Mouse (Mus musculus): ENCODE results near the gene Stard13. TPM values are rescaled to one million over a fixed set of nuclear protein-coding genes. Genes with fewer than 3 reads are reported as not detected.

The Stard13 gene
- not detected in 2 replicates for total RNA-seq (2012; rRNA removed)
- not detected for polyA plus RNA-seq (2012; ENCODE audit: insufficient read depth in 1 of 2, insufficient read length in 2 of 2, low read depth in 1 of 2, low replicate concordance in 2 of 2, missing spikeins in 1 of 2)

- Histone ChIP-seq H3K27ac (ENCODE audit: control insufficient read depth, low read depth, low read length) (no peak within 1 kb of the TSS), H3K27me3 (ENCODE audit: control insufficient read depth in 1 of 2, insufficient read depth in 2 of 2, low read length in 2 of 2) (no peaks in the 10 kb centered on the region), H3K4me3 (ENCODE audit: control insufficient read depth in 1 of 2, insufficient read depth in 1 of 2, low read depth in 2 of 2, low read length in 2 of 2) (no peak within 1 kb of the TSS), H3K36me3 (ENCODE audit: control insufficient read depth in 1 of 2, insufficient read depth in 2 of 2, low read length in 2 of 2) (no peaks in the 10 kb centered on the region), H3K79me2 (ENCODE audit: control insufficient read depth, insufficient read depth, low read length, poor library complexity) (no peaks in the 10 kb centered on the region), H3K9me3 (replicated peaks; ENCODE audit: insufficient read depth, low read length) (no peaks in the 10 kb centered on the region), H3K4me1 (ENCODE audit: control insufficient read depth in 1 of 2, insufficient read depth in 2 of 2, low read length in 2 of 2) (no peaks in the 10 kb centered on the region), H3K9ac (ENCODE audit: control insufficient read depth, low read depth, low read length, poor library complexity, severe bottlenecking) (no peak within 1 kb of the TSS)
- no peak for TF ChIP-seq SMC3 (IDR thresholded peaks at IDR 0.05; ENCODE audit: low read depth, low read length)
- no peak for TF ChIP-seq HCFC1 (IDR thresholded peaks at IDR 0.05; ENCODE audit: low read depth, low read length)
- TF ChIP-seq POLR2A (IDR thresholded peaks at IDR 0.05; ENCODE audit: control insufficient read depth in 1 of 2, insufficient read depth in 1 of 2, low read depth in 1 of 2, low read length in 2 of 2, poor library complexity in 1 of 2), result no peak
- TF ChIP-seq USF2 (IDR thresholded peaks at IDR 0.05; ENCODE audit: borderline replicate concordance in 1 of 2, insufficient read depth in 1 of 2, low read depth in 1 of 2, low read length in 2 of 2), result no peak
- no peak for TF ChIP-seq ZNF384 (IDR thresholded peaks at IDR 0.05; ENCODE audit: low read depth, low read length)
- no peak for TF ChIP-seq TAL1 (IDR thresholded peaks at IDR 0.05; ENCODE audit: low read length)
- TF ChIP-seq UBTF (IDR thresholded peaks at IDR 0.05; ENCODE audit: borderline replicate concordance, insufficient read depth, low read depth, low read length), result no peak
- TF ChIP-seq USF1 (IDR thresholded peaks at IDR 0.05; ENCODE audit: low read depth, low read length), result no peak
- TF ChIP-seq JUND (IDR thresholded peaks at IDR 0.05; ENCODE audit: low read depth, low read length), result no peak
- TF ChIP-seq ETS1 (IDR thresholded peaks at IDR 0.05; ENCODE audit: low read depth, low read length), result no peak
- TF ChIP-seq MXI1 (IDR thresholded peaks at IDR 0.05; ENCODE audit: low read depth, low read length), result no peak
- no peak for TF ChIP-seq ELF1 (IDR thresholded peaks at IDR 0.05; ENCODE audit: low read depth, low read length)
- DNase-seq (ENCODE audit: low read depth, low spot score), result no peak
These were observed at the start of gene Stard13 for GRCm38 (mm10) chr5:151233400-151234031. Stard13 (minus strand) TSS chr5:151233836.

GRCm38 (mm10) chr5:151279531-151279930, 45.9 kb upstream of the Stard13 start:
- no peak for DNase-seq (ENCODE audit: low read depth, low spot score)
- H3K27me3 ChIP-seq (ENCODE audit: control insufficient read depth in 1 of 2, insufficient read depth in 2 of 2, low read length in 2 of 2), result no peaks in the 10 kb centered on the region
- no peaks in the 10 kb centered on the region for H3K79me2 ChIP-seq (ENCODE audit: control insufficient read depth, insufficient read depth, low read length, poor library complexity)
- H3K36me3 ChIP-seq (ENCODE audit: control insufficient read depth in 1 of 2, insufficient read depth in 2 of 2, low read length in 2 of 2), result no peaks in the 10 kb centered on the region
- no peaks in the 10 kb centered on the region for H3K9me3 ChIP-seq (replicated peaks; ENCODE audit: insufficient read depth, low read length)
- H3K4me3 ChIP-seq (ENCODE audit: control insufficient read depth in 1 of 2, insufficient read depth in 1 of 2, low read depth in 2 of 2, low read length in 2 of 2), result no peak overlapping the region
- H3K27ac ChIP-seq (ENCODE audit: control insufficient read depth, low read depth, low read length), result no peak overlapping the region
- TF ChIP-seq ETS1 (IDR thresholded peaks at IDR 0.05; ENCODE audit: low read depth, low read length), result no peak
- TF ChIP-seq CHD2 (IDR thresholded peaks at IDR 0.05; ENCODE audit: low read length), result no peak
- no peak overlapping the region for H3K9ac ChIP-seq (ENCODE audit: control insufficient read depth, low read depth, low read length, poor library complexity, severe bottlenecking)
- H3K4me1 ChIP-seq (ENCODE audit: control insufficient read depth in 1 of 2, insufficient read depth in 2 of 2, low read length in 2 of 2), result no peaks in the 10 kb centered on the region

- Histone ChIP-seq H3K4me3 (ENCODE audit: control insufficient read depth in 1 of 2, insufficient read depth in 1 of 2, low read depth in 2 of 2, low read length in 2 of 2) (no peak overlapping the region), H3K4me1 (ENCODE audit: control insufficient read depth in 1 of 2, insufficient read depth in 2 of 2, low read length in 2 of 2) (no peaks in the 10 kb centered on the region), H3K36me3 (ENCODE audit: control insufficient read depth in 1 of 2, insufficient read depth in 2 of 2, low read length in 2 of 2) (no peaks in the 10 kb centered on the region), H3K27ac (ENCODE audit: control insufficient read depth, low read depth, low read length) (no peak overlapping the region), H3K9ac (ENCODE audit: control insufficient read depth, low read depth, low read length, poor library complexity, severe bottlenecking) (no peak overlapping the region), H3K27me3 (ENCODE audit: control insufficient read depth in 1 of 2, insufficient read depth in 2 of 2, low read length in 2 of 2) (no peaks in the 10 kb centered on the region), H3K9me3 (replicated peaks; ENCODE audit: insufficient read depth, low read length) (no peaks in the 10 kb centered on the region), H3K79me2 (ENCODE audit: control insufficient read depth, insufficient read depth, low read length, poor library complexity) (no peaks in the 10 kb centered on the region)
- DNase-seq (ENCODE audit: low read depth, low spot score), result no peak
- no peak for TF ChIP-seq MXI1 (IDR thresholded peaks at IDR 0.05; ENCODE audit: low read depth, low read length)
- TF ChIP-seq USF2 (IDR thresholded peaks at IDR 0.05; ENCODE audit: borderline replicate concordance in 1 of 2, insufficient read depth in 1 of 2, low read depth in 1 of 2, low read length in 2 of 2), result no peak
- no peak for TF ChIP-seq TCF12 (IDR thresholded peaks at IDR 0.05; ENCODE audit: low read depth, low read length)
- TF ChIP-seq POLR2A (IDR thresholded peaks at IDR 0.05; ENCODE audit: control insufficient read depth in 1 of 2, insufficient read depth in 1 of 2, low read depth in 1 of 2, low read length in 2 of 2, poor library complexity in 1 of 2), result no peak
- no peak for TF ChIP-seq MYB (IDR thresholded peaks at IDR 0.05; ENCODE audit: low read depth, low read length)
- TF ChIP-seq SMC3 (IDR thresholded peaks at IDR 0.05; ENCODE audit: low read depth, low read length), result no peak
- no peak for TF ChIP-seq TBP (IDR thresholded peaks at IDR 0.05; ENCODE audit: low read depth, low read length)
- no peak for TF ChIP-seq MAX (IDR thresholded peaks at IDR 0.05; ENCODE audit: low read length)
- TF ChIP-seq ZKSCAN1 (IDR thresholded peaks at IDR 0.05; ENCODE audit: low read depth, low read length), result no peak
- TF ChIP-seq ZMIZ1 (IDR thresholded peaks at IDR 0.05; ENCODE audit: low read depth, low read length), result no peak
- no peak for TF ChIP-seq GABPA (IDR thresholded peaks at IDR 0.05; ENCODE audit: low read depth, low read length)
- no peak for TF ChIP-seq MAZ (IDR thresholded peaks at IDR 0.05; ENCODE audit: low read depth, low read length)
- TF ChIP-seq HCFC1 (IDR thresholded peaks at IDR 0.05; ENCODE audit: low read depth, low read length), result no peak
- no peak for TF ChIP-seq BHLHE40 (IDR thresholded peaks at IDR 0.05; ENCODE audit: borderline replicate concordance, low read depth, low read length)
- TF ChIP-seq JUND (IDR thresholded peaks at IDR 0.05; ENCODE audit: low read depth, low read length), result no peak
- no peak for TF ChIP-seq ZNF384 (IDR thresholded peaks at IDR 0.05; ENCODE audit: low read depth, low read length)
- no peak for TF ChIP-seq NRF1 (IDR thresholded peaks at IDR 0.05; ENCODE audit: insufficient read depth, low read depth, low read length, poor library complexity, severe bottlenecking)
- TF ChIP-seq USF1 (IDR thresholded peaks at IDR 0.05; ENCODE audit: low read depth, low read length), result no peak
These were observed 44.3 kb upstream of the Stard13 start for GRCm38 (mm10) chr5:151277927-151278326.

Measured in MEL (cell line).